Mouse (Mus musculus) left cerebral cortex, postnatal 25 days (tissue): Measurements from ENCODE around the gene Nudt7. TPM values are rescaled to one million over a fixed set of nuclear protein-coding genes. Genes with fewer than 3 reads are reported as not detected.

Experiments
- DNase-seq, 2 experiments: peaks; one replicate each; pipeline ENCODE4 v3.0.0; 2022; ENCODE audit warnings: low spot score in 2 of 2, mixed read lengths in 1 of 2
- intact Hi-C: fragments of 180-260 bp; cut with DNase I; formaldehyde crosslinking; loops from one replicate; pipeline ENCODE4 v1.15.1; 2025
- total RNA-seq, 2 experiments: library from RNA; stranded (reverse); gene quantifications; 2 replicates each; pipeline ENCODE4 v1.2.3; 2021

Gene Nudt7
- total RNA-seq, 2 experiments from 2014 or later: 4.2 to 4.8 TPM

DNA sequence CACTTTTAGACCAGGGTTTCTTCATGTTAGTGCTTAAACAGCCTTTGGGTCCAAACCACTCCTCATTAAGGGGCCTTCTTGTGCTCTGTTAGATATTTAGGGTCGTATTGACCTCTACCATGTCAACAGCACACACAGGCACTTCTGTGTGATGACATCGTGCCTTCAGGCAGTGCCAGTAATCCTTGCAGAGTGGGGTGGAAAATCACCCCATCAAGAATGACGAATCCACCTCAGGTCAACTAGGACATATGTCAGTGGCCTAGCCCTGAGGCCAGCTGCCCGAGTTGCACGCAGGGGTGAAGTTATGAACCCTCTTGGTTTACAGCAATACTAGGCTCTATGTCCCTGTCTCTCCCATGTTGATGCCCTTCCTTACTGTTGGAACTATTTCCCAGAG, 3.8 kb downstream of the Nudt7 start:
- intact Hi-C loops: no loop called here

DNA sequence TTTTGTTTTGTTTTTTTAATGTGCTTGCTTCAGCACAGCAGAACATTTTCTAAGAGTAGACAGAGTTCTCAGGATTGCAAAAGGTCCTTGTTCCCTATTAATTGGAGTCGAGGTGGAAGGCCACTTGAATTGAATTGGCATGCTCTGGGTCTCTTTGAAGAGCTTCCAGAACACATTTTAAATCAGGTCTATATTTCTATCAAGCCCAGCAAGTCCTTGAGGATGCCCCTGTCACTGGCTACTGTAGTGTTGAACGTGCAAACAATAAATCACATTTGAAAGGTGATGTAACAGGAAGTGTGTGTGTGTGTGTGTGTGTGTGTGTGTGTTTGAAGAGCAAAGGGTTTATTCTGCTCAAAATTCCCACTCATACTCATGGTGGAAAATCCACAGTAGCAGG, 7.1 kb downstream of the Nudt7 start:
- intact Hi-C loops: no loop called here
- DNase-seq: no peak

More for the DNA sequence above, 3.8 kb downstream of the Nudt7 start:
- DNase-seq: no peak

DNA sequence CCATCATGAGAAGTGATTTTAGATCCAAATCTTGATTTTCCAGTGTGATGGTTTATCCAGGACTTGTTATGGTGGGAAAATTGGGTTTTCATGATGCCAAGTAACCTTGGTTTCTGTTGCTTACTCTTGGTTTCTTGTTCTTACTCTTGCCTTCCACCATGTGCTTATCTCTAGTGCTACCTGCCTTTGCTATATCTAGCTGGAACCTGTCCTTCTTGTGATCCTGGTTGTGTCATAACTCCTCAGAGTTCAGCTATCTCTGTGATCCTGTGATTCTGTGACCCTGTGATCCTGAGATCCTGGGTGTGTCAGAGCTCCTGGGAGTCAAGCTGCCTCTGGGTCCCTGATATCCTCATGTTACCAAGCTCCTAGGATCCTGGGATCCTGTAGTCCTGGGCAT, 8.8 kb downstream of the Nudt7 start:
- no peak for DNase-seq
- intact Hi-C loops: no loop called here

DNA sequence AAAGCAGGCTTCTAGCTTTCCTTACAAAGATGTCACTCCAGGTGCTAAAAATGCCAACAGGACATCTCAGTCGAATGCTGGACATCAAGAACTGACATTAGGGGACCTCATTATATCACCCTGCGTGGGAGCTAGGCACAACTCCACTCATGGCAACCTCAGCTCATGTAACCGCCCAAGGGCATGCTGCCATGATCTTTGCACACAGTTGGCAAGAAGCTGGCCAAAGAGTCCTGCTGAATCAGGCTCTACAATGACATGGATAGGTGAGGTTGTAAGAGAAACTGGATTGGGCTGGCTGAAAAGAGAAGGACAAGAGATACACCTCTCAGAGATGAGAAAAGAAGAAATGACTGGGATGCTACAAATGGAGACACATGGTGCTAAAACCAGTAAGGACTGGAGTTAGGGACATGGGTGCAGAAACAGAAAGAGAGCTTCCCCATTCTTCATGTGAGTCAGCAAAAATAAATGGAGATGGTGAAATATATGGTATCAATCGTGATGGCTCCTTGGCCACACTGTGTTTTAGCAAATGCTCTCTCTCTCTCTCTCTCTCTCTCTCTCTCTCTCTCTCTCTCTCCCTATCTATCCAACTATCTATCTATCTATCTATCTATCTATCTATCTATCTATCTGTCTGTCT, 10.4 kb downstream of the Nudt7 start:
- intact Hi-C loops: no loop called here
- no peak for DNase-seq

DNA sequence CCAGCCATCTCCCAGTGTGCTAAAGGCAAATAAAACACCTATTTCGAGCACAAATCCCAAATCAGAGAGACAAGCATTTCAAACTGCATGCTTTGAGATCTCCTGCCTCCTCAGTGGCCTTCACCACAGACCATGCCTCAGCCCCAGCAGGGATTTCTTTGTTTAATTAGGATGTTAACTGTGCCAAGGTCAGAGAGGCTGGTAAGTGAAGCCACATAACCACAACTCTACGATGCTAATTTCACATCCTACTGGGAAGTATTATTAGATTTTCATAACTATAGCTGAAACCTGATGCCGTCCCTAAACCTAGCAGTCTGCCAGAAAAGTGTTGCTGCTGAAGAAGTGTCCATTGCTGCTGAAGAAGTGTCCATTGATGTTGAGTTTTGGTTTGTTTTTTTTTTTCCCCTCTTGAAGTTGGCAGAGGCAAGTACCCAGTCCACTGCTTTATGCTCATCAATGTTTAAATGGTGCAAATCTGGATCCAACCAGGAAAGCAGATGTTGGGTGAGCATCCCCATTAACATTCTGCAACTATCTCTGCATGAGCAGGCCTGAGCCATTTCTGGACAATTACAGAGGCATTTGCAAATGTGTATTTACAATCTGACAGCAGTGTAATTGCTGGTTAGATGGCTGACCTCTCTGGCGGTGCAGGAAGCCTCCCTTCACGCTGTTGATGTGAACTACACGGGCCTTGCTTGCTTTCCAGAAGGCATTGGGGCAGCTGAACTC, 20.1 kb downstream of the Nudt7 start:
- DNase-seq: no peak
- intact Hi-C loops: no loop called here

DNA sequence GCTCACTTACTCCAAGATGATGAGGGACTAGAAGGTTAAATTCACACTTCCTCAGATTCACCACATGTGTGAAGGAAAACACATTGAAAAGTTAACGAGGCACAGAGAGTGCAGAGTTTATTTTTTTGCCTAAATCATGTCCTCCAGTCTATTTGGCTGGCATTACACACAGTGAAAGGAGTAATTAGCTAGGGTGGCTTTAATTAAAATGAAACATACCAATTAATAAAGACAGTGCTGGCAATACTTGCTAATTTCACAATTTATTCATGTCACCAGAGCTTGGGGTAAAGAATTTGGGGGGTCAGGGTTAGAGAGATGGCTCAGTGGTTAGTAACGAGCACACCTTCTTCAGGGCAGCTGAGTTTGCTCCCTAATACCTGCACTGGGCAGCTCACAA, 25.2 kb downstream of the Nudt7 start:
- intact Hi-C loops: no loop called here

DNA sequence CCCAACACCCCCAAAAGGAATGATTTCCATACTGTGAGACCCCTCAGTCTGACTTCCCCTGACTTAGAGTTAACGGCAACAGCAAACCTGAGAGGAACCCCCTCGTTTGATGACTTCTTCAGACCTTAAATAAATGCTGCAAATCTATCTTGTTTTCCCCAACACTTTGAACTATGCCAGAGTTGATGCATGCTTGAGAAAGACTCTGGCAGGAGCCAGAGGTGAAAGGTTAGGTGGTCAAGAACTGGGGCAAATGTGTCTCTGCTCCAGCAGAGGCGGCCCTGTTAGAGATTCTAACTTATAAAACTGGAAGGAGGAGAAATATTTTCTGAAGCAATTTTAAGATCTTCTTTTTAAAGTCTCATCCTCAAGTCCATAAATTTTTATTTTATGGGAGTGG, 26.3 kb downstream of the Nudt7 start:
- no peak for DNase-seq
- intact Hi-C loops: no loop called here

More for the DNA sequence above, 25.2 kb downstream of the Nudt7 start:
- no peak for DNase-seq

DNA sequence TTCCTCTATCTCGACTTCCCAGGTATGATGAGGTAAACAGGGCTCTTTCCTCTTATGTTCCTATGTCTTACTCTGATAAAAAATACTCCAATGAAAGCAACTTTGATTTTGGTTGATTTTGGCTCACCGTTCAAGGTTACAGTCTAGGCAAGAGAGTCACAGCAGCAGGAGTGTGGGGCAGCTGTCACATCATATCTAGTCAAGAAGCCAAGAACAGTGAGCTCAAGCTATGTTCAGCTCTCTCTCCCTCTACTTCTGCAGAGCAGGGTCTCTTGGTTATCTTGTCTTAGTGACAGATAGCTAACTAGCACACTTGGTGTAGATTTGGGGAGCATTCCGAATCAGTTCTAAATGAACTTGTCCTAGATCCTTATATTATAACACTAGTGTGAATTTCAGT, 30.5 kb downstream of the Nudt7 start:
- intact Hi-C loops: no loop called here
- no peak for DNase-seq

DNA sequence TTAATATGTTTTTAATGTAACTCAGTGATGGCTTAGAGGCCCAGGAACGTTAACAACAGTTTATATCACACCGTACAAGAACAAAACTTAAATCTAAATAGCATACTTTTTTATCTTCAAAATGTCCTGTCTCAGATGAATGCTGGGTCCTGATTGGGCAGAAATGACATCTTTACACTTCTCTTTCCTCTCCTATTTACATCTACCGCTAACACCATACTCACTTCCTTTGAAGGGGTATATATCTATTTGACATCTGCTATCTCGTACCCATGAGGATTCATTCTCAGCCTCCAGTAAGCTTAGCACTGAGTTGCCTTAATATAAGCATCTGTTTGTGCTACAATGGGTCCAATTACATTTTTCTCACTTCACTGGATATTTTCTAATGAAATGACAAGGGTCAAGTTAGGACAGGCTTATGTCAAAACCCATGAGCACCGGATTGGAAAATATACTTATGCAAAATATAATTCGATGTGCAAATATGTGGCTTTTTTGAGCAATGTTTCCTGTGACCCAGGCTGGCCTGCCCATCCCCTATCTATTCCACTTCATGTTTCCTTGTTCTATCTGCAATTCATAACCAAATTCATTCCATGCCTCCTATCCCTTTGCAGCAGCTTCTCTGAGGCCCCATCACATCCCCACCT, 31.2 kb downstream of the Nudt7 start:
- no peak for DNase-seq

DNA sequence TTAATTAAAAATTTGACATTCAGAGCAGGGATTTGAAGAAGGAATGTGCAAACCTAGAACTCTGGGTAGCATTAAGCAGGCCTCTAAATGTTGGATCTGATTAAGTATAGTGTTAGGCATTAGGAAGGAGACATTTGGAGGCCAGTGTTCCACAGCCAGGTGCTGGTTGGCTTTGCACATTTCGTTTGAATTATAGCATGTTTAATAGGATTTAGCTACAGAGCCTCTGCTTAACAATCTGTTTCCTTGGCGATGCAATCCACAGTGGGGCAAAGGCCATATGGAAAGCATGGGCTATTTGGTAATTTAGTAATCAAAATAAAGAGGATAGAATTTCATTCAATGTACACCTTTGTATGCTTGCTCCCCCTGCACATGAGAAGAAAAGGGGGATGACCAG, 32.4 kb downstream of the Nudt7 start:
- no peak for DNase-seq
- intact Hi-C loops: no loop called here

More for the DNA sequence above, 31.2 kb downstream of the Nudt7 start:
- intact Hi-C loops: no loop called here

DNA sequence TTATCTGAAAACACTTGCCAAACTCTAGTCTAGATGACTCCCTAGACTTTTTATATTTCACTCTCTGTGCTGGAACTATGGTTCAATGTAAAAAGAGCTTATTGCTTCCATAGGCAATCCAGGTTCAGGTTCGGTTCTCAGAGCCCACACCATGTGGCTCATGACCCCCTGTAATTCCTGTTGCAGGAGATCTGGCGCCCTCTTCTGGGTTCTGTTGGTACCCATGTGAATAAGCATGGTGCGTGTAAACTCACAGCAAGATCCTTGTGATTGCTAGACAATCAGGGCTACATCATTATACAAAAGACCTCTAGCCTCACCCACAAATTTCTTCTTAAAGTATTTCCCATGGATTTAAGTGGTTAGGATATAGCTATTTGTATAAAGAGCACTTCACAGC, 43.4 kb downstream of the Nudt7 start:
- DNase-seq: no peak
- intact Hi-C loops: no loop called here

DNA sequence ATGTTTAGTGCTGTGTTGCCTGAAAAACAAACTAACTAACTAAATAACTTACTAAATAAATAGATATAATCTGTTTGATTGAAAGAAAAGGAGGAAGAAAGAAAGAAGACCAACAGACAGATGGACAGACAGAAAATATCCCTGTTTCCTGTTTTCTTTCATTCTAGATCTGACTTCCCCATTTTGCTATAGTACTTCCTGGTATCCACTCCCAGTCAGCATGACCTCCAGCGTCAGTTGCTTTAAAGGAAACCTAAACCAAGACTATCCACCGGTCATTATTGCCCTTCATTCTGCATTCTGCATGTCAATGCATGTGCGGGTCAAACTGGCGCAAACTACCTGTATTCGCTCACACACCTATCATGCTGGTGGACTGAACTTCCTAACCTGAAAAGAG, 60.0 kb downstream of the Nudt7 start:
- DNase-seq: no peak
- intact Hi-C loops: no loop called here

DNA sequence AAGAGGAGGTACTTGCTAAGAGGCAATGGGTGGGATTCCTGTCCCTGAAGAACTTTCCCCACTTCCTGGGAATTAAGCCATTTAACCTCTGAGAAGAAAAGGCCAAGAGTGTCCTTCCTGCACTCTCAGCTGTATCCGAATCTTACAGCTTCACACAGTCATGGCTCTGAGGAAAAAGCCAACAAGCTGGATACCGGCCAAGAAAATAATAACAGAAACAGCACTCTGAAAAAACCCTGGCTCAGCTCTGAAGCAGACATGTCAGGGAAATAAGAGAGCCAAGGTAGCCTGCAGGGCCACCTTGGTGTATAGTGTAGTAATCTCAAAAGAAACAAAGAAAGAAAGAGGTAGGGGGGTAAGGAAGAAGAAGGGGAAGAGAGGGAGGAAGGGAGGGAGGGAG, 65.6 kb downstream of the Nudt7 start:
- intact Hi-C loops: no loop called here
- no peak for DNase-seq

Other genes starting within 250 kb of the Nudt7 start
- gene Vat1l, start 72.1 kb downstream of the Nudt7 start, total RNA-seq: 10 to 100 TPM; 49.4 to 58.5 TPM